Mouse (Mus musculus) Patski (cell line): ENCODE measurements at regions not wholly inside any gene's neighbourhood (a gene's known extent, or its start where the extent isn't known, plus 50 kb on each side); places are given as distances from the start of the nearest gene placed in this dataset.

Experiments
- ATAC-seq: fragments of 100-300 bp; one replicate; pipeline ENCODE4 v1.8.0; 2021
- CTCF ChIA-PET: fragments of 350-600 bp; sonication (Branson Sonifier 250); formaldehyde crosslinking; loops from one replicate; lab custom pipeline; 2022; ENCODE audit warnings: inconsistent platforms; lab: Charles Lee
- POLR2A ChIA-PET: fragments of 350-600 bp; sonication (Branson Sonifier 250); formaldehyde crosslinking; loops from one replicate; lab custom pipeline; 2022; ENCODE audit warnings: antibody characterized with exemption, inconsistent platforms; lab: Charles Lee
- DNase-seq: peaks from one replicate; pipeline ENCODE4 v3.0.0-alpha.2; 2011; ENCODE audit warnings: low read depth, low spot score
- H3K27me3 ChIP-seq: fragments of 371-371 bp; one replicate; pipeline ENCODE4 v1.5.1; 2021
- CTCF ChIP-seq: fragments of 100-300 bp; IDR thresholded peaks from one replicate; pipeline ENCODE4 v1.5.1; 2021
- in situ Hi-C: fragments of 300-500 bp; cut with MboI; formaldehyde crosslinking; loops from 3 replicates; pipeline ENCODE4 v1.11.1; 2018; ENCODE audit warnings: low pct_unique_long_range_greater_than_20kb, mixed read lengths

DNA sequence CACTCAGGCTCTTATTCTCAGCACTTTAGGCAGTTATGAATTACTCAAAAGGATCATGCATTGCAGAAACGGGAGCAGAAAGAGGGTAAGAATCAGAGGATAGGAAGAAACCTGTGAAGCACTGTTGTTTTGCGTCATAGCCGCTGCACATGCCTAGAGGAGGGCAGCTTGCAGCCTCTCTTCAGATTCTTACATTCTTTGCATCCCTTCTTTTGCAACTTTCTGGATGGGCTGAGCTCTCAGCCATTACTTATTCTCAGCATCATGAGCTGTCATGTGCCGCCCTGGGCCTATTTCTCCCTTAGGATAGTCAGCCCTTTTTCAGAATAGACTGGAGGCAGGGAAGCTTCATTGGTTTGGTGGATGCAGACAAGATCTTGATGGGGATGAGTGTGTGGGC is 663.0 kb upstream of the 2610301B20Rik start:
- ATAC-seq (peak; percentile 94), DNase-seq (no peak)
- TF ChIP-seq CTCF, result no peak
- CTCF ChIA-PET, result interaction anchor here (0.8 to 1.0 kb wide), 2 partner anchors 209 to 386 kb away, joined by 3 to 4 read pairs; no protein-coding TSS in a partner anchor
- no peaks in the 10 kb centered on the region for H3K27me3 ChIP-seq
- POLR2A ChIA-PET, result no interaction called here
- in situ Hi-C loops, result no loop called here

DNA sequence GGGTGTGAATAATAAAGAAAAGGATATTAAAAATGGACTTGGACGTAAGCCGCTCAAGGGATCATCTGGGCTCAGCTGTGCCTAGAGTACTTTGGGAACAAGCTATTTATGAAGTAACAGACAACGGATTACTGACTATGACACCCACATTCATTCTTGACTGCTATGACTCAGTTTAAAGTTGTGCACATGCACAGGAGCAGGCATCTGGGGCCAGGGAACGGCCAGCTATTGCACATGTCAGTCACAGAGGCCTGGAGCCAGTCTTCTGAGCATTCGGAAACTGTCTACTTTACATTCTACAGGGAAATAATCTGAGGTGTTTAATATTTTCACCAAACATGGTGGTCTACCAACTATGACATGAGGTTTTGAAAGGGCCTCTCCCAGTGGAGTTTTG is 639.0 kb upstream of the 2610301B20Rik start:
- ATAC-seq (no peak), DNase-seq (no peak)
- POLR2A ChIA-PET, result no interaction called here
- no peak for TF ChIP-seq CTCF
- H3K27me3 ChIP-seq, result no peaks in the 10 kb centered on the region
- in situ Hi-C loops, result no loop called here
- CTCF ChIA-PET, result interaction anchor here (1.5 kb wide), 1 partner anchor 20 kb away, joined by 4 read pairs; no protein-coding TSS in a partner anchor

- in situ Hi-C loops, result no loop called here
- ATAC-seq, result no peak
These were observed 632.2 kb upstream of the 2610301B20Rik start for GRCm38 (mm10) chr4:10242117-10242516.

GRCm38 (mm10) chr4:10242909-10243308 is 631.4 kb upstream of the 2610301B20Rik start:
- DNase-seq, result no peak
- ATAC-seq, result no peak
- CTCF ChIA-PET, result no interaction called here
- in situ Hi-C loops, result no loop called here
- no peaks in the 10 kb centered on the region for H3K27me3 ChIP-seq
- POLR2A ChIA-PET, result no interaction called here
- TF ChIP-seq CTCF, result no peak

More at GRCm38 (mm10) chr4:10242117-10242516, 632.2 kb upstream of the 2610301B20Rik start:
- no peak for TF ChIP-seq CTCF
- H3K27me3 ChIP-seq, result no peaks in the 10 kb centered on the region
- CTCF ChIA-PET, result interaction anchor here (0.6 kb wide), 1 partner anchor 17 kb away, joined by 3 read pairs; no protein-coding TSS in a partner anchor
- no peak for DNase-seq
- POLR2A ChIA-PET, result no interaction called here

DNA sequence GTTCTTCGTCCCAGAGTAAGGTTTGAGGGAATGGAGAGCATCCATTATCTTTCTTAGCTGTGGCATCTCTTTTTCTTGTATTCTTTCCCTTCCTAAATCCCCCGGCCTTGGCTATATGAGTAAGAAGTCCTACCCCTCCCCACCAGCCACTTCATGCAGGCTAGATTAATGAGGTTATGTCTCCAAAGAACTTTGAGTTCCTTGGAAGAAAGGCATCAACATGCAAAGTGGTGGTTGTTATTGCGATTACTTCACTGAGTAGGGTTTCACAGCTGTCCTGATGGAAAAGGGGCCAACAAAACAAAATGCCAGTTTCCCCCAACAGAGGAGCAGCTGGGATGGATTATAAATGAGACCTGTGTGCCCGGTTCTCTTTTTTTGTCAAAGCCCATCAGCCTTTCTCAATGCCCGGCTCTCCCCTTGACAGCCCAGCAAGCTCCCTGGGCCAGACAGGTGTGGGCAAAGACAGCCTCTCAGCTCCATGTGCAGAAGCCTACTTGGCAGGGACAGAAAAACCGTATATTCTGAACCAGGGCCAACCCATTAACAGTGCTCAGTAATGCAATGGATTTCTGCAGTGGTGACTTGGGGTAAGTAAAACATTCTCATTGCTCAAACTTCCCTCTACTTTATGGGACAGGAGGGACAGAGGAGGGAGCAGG is 620.1 kb upstream of the 2610301B20Rik start:
- TF ChIP-seq CTCF, result no peak
- ChIA-PET POLR2A (no interaction called here), CTCF (no interaction called here)
- no peak for ATAC-seq
- DNase-seq, result no peak
- in situ Hi-C loops, result no loop called here
- H3K27me3 ChIP-seq, result no peaks in the 10 kb centered on the region

DNA sequence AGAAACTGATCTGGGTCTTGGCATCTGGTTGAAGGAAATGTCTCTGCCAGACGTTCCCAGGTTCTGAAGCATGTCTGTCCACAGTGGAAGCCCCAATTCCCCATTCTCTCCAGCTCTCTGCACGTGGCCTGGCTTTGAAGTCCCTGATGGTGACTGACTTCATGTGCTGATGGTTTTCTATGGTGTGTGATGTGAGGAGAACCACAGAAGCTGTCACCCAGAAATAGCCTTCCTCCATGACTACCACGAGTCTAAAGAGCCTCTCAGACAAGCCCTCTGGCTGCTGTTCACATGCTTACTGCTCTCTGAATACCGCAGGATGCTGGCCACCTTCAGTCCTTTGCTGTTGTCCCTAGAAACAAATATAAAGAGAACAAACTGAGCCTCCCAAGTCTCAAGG is 616.8 kb upstream of the 2610301B20Rik start:
- ATAC-seq (no peak), DNase-seq (no peak)
- in situ Hi-C loops, result no loop called here
- H3K27me3 ChIP-seq, result no peaks in the 10 kb centered on the region
- ChIA-PET CTCF (no interaction called here), POLR2A (no interaction called here)
- no peak for TF ChIP-seq CTCF

GRCm38 (mm10) chr4:10260351-10260750 is 613.9 kb upstream of the 2610301B20Rik start:
- no peak for TF ChIP-seq CTCF
- no peak for DNase-seq
- H3K27me3 ChIP-seq, result no peaks in the 10 kb centered on the region
- ChIA-PET POLR2A (no interaction called here), CTCF (no interaction called here)
- in situ Hi-C loops, result no loop called here
- ATAC-seq, result no peak

GRCm38 (mm10) chr4:10265942-10266341 is 608.4 kb upstream of the 2610301B20Rik start:
- ATAC-seq (peak; percentile 71), DNase-seq (no peak)
- ChIA-PET POLR2A (no interaction called here), CTCF (no interaction called here)
- no peaks in the 10 kb centered on the region for H3K27me3 ChIP-seq
- in situ Hi-C loops, result no loop called here
- TF ChIP-seq CTCF, result no peak

DNA sequence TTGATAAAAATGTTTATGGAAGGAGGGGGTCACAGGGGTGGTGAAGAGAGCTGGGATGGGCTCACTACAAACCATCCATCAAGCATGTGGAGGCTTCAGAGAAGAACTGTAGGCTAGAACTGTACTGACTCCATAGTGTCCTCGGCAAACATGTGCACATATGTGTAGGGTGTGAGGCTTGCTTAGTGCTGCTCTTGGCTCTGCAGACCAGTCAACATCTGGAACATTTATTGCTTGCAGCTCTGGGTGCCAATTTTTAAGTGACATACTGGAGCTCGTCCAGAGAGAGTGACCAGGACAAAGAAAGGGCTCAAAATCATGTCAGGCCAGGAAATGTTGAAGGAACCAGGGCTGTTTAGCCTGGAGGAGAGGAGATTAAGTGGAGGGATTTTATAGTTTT is 588.7 kb upstream of the 2610301B20Rik start:
- in situ Hi-C loops, result no loop called here
- ATAC-seq (no peak), DNase-seq (no peak)
- H3K27me3 ChIP-seq, result no peaks in the 10 kb centered on the region
- POLR2A ChIA-PET, result no interaction called here
- CTCF ChIA-PET, result no interaction called here
- TF ChIP-seq CTCF, result no peak

DNA sequence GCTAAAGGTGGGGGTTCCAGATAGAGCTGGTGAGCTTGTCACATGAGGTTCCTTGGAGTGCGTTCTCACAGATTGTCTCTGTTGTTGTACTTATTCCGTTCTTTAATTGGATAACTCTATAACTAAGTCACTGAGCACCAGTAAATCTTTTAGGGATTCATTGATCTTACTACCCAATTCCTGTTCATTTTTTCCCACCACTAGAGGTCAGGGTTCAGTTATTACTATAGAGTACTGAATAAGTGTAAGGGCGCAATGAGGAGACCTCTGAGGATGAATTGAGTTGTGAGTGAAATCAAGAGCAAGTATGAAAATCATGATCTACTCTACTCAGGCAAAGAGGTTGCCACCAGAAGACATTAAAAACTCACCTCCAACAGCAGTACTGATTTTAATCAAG is 584.0 kb upstream of the 2610301B20Rik start:
- ATAC-seq (no peak), DNase-seq (no peak)
- in situ Hi-C loops, result loop anchor here (5.0 to 10.0 kb wide), 2 partner anchors 132 to 554 kb away; no protein-coding TSS in a partner anchor
- no peaks in the 10 kb centered on the region for H3K27me3 ChIP-seq
- ChIA-PET POLR2A (no interaction called here), CTCF (interaction anchor here (2.0 to 2.1 kb wide), 2 partner anchors 131 to 545 kb away, joined by 4 to 8 read pairs; no protein-coding TSS in a partner anchor)
- peak; percentile 43 for TF ChIP-seq CTCF

- in situ Hi-C loops, result loop anchor here (10.0 kb wide), 1 partner anchor 550 kb away; no protein-coding TSS in a partner anchor
- no peak for ATAC-seq
- TF ChIP-seq CTCF, result no peak
- H3K27me3 ChIP-seq, result no peaks in the 10 kb centered on the region
- ChIA-PET POLR2A (no interaction called here), CTCF (no interaction called here)
- DNase-seq, result no peak
These were observed 579.2 kb upstream of the 2610301B20Rik start for GRCm38 (mm10) chr4:10295012-10295530.
